Mouse (Mus musculus) lung, adult 2 months (tissue): ENCODE results near the gene Grk6.

ENCODE experiments used
- CTCF ChIP-seq: fragments of 200-500 bp; IDR thresholded peaks from 2 replicates; pipeline ENCODE4 v1.5.1; 2011; ENCODE audit warnings: mild to moderate bottlenecking, low read length, control low read depth; ENCODE audit not compliant: insufficient read depth
- POLR2A ChIP-seq: fragments of 200-500 bp; IDR thresholded peaks from 2 replicates; pipeline ENCODE4 v1.6.1; 2011; ENCODE audit warnings: low read depth, mild to moderate bottlenecking, control low read depth, low read length, borderline replicate concordance; ENCODE audit errors: extremely low read depth

- TF ChIP-seq CTCF, result no peak
- TF ChIP-seq POLR2A, result no peak
Measured at GRCm38 (mm10) chr13:55443799-55444285, 1.0 kb upstream of the Grk6 start.
